Mouse (Mus musculus) gastrocnemius, adult 18-20 months (tissue): ENCODE data around the gene Ybey. TPM values are rescaled to one million over a fixed set of nuclear protein-coding genes. Genes with fewer than 3 reads are reported as not detected.

ENCODE experiments used
- DNase-seq: peaks from one replicate; pipeline ENCODE4 v3.0.0; 2021; ENCODE audit warnings: low spot score
- total RNA-seq, 2 experiments: library from RNA; stranded (reverse); gene quantifications; 2 replicates each; pipeline ENCODE4 v1.2.3; 2021

The Ybey gene
- total RNA-seq, 2 experiments from 2014 or later: 3.8 to 3.9 TPM

- DNase-seq: no peak
Observed at GRCm38 (mm10) chr10:76445996-76446681, 22.8 kb downstream of the Ybey start.

DNA sequence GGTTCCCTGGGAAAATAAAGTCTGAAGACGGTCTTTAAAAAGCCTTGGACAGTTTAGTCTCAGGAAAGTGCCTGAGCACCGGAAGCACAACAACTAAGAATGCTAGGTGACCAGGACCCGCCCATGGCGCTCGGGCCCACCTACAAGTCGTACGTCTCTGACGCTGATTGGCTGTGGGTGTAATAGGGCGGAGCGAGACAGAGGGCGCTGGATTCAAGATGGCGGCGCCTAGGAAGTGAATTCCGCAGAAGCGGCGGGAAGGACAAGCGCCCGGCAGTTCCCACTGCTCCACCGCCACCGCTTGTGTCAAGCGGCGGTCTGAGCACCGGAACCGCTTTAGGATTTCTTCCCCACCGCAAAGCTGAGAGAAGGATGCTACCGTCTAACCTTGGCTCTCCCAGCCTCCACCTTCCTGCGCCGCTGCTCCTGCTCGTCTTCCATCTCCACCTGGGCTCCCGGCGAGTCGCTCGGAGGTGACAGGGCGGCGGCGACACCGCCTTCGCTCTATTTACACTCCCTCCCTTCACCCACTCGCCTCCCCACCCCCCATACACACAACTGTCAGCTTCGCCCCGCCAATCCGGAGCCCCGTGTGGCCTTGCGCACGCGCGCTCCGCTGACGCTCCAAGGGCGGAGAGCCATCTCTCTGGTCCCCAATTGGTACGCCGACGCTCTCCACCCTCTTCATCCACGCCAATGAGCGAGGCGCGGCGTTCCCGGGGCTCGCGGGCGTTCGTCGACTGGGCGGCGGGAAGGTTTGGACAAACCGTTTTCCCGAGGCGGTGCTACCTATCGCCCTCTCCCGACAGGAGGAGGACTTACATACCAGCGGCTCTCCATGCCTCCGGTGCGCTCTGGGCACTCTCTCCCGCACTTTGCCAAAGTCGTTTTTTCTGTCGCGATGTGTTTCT lies 26.5 kb downstream of the Ybey start, which contains the start of gene Pcnt:
TSS of gene Pcnt (minus strand) at position 609 of the 911 bp plus-strand sequence.
- DNase-seq: peak; percentile 98

GRCm38 (mm10) chr10:76440281-76440680 lies 28.6 kb downstream of the Ybey start, which contains the start of gene AC141477.1:
TSS of gene AC141477.1 (minus strand) at chr10:76440444.
- DNase-seq: no peak

- no peak for DNase-seq
Observed at GRCm38 (mm10) chr10:76439107-76439890, 29.6 kb downstream of the Ybey start.

- no peak for DNase-seq
Observed at GRCm38 (mm10) chr10:76433925-76434324, 35.0 kb downstream of the Ybey start.

DNA sequence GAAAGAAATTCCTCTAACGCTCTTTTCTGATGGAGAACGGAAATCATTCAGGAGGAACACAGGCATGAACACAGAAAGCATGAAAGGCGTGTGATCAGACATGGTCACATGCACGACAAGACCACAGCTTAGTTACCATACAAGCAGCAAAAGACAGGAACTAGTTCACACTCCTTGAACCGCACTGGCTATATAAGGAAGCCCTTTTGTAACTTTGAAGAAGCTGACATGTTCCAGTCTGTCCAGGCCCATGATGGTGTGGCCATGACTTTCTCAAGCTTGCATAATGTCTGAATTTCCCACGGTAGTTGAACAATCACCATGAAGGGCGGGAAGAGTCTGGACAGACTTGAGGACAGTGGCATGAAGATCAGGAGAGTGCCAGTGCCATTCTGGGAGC lies 43.2 kb downstream of the Ybey start:
- DNase-seq: no peak

DNA sequence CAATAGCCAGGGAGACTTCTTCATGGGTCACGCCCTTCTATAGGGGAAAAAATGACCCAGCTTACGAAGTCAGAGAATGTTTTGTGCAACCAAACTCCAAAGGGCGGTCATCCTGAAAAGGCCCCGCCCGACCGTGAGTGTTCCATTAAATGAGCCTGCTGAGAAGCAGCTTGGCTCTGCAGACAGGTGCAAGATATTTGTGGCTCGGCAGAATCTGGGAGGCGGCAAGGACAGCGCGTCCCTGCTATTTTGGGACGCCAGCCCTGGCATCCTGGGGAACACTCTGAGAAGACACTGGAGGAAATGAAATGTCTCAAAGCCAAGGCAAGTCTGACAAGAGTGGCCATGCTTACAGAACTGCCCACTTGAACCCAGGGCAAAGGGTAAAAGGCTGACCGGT lies 52.1 kb downstream of the Ybey start:
- DNase-seq: peak; percentile 88

Other genes starting within 250 kb of the Ybey start
- 1 to 10 TPM; 2.7 to 4.2 TPM for gene Prmt2, start 231.2 kb downstream of the Ybey start, total RNA-seq
- 1 to 10 TPM; 1.2 to 3.5 TPM for gene S100b, start 215.3 kb downstream of the Ybey start, total RNA-seq
- 1 to 10 TPM; 3.2 to 3.5 TPM for gene Dip2a, start 123.8 kb downstream of the Ybey start, total RNA-seq
- gene AC141477.1, start 28.7 kb downstream of the Ybey start, total RNA-seq: not detected
- gene Pcnt, start 26.3 kb downstream of the Ybey start, total RNA-seq: 10 to 100 TPM; 59.1 to 63.4 TPM
- under 1 TPM in 1 of 2 experiments, not detected in 1; 0.23 TPM for gene 2610028H24Rik, start 20.0 kb downstream of the Ybey start, total RNA-seq
- gene Mcm3ap, start 187 bp downstream of the Ybey start, total RNA-seq: 10 to 100 TPM; 16.9 to 18.4 TPM
- 1 to 10 TPM; 6.5 to 9.8 TPM for gene Lss, start 62.5 kb upstream of the Ybey start, total RNA-seq
- gene Spatc1l, start 93.2 kb upstream of the Ybey start, total RNA-seq: not detected
- under 1 TPM in 1 of 2 experiments, not detected in 1; 0.57 TPM for gene Ftcd, start 106.5 kb upstream of the Ybey start, total RNA-seq
- 10 to 100 TPM; 32.0 to 33.3 TPM for gene Col6a2, start 154.5 kb upstream of the Ybey start, total RNA-seq